Mouse (Mus musculus): ENCODE results near the gene Upk3a.

DNA sequence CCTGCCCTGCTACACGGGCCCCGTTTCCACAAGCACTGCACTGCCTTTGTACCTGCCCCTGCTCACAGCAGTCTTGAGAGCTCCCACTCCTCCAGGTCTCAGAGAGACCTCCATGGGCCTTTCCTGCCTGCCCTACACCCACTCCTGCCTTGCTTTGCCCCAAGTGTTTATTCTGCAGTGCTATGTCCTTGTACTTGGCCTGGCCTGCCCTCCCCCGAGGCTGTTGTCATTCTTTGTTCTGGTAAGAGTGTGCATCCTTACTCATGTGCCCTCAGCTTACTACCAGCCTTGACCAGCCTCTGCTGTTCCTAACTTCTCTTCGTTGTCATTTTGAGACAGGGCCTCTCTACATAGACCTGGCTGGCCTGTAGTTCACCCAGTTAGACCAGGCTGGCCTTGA is 30.9 kb downstream of the Upk3a start:
- no peak for TF ChIP-seq POLR2A (IDR thresholded peaks at IDR 0.05; ENCODE audit: borderline replicate concordance, insufficient read depth, low read length)
- no peak for TF ChIP-seq CTCF (IDR thresholded peaks at IDR 0.05; ENCODE audit: borderline replicate concordance, insufficient read depth, low read depth, low read length)

All from cerebellum, adult 2 months (tissue).